Mouse (Mus musculus) kidney, postnatal 10 days (tissue): ENCODE measurements around the gene Steap2.

Experiments
- DNase-seq: peaks from one replicate; pipeline ENCODE4 v3.0.0; 2021; ENCODE audit warnings: mixed read lengths

Gene Steap2

DNA sequence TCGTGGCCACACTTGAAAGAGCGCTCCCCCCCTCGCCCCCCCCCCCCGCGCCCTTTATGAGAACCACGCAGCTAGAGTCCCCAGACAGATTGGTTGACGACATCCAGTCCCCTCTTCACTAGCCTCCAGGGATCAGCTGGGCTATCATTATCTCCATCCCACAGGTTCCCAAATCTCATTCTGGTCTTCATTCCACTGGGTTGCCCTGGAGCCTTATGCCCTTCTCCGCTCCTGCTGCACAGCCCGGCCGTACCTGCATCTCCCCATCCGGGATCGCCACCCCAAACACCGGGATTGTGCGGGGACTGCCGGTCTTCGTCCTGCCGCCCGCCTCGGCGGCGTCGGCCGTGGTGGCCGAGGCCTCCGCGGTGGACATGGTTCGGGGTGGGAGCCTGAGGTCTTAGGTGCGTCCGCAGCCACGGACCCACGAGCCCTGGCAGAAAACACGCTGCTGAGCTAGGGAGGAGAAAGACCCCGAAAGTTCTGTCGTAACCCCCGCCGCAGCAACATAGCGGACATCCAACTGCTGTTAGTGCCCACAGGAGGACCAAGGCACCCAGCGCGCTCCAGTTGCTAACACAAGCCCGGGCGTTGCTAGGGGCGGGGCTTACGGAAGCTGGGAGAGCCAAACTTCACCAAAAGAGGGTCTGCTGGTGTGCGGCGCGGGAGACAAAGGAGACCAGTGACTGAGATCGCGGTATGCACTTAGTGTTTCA is 30.6 kb downstream of the Steap2 start, which contains the start of gene Cfap69:
Gene Cfap69 (minus strand): TSS at position 585 of the 716 bp plus-strand sequence.
- DNase-seq = peak; percentile 91

DNA sequence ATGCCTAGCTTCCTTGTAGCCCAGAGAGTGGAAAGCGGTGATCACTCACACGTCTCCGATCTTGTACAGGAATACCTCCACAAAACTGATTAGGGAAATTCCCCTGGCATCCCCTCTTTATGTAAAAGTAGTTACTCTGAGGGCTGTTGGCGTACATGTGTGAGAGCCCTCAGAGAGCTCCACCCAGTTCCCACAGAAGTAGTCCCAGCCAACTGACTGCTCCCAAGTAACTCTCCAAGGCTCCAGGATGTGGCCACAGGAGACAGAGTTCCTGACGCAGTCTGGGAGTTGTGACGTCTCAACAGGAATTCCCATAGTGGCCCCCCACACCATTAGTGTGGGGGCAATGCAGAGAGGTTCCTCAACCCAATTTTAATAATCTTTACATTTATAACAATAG is 31.3 kb downstream of the Steap2 start:
- no peak for DNase-seq

GRCm38 (mm10) chr5:5658680-5659079 is 35.7 kb downstream of the Steap2 start:
- DNase-seq = no peak

DNA sequence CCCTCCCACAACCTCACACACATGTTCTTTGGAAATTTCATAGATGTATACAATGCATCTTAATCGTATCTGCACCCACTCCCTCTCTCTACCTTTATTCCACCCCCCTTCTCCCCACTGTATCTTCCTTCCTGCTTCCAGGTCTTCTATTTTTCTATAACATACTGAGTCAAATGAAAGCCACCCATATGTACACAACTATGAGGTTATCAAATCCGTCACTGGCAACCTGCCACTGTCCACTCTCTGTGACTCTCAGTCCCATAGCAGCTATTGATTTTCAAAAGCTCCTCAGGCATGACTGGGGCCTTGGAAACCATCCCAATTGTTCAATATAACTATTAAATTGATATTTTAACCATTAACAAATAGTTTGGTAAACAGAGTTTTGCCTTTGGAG is 36.4 kb downstream of the Steap2 start:
- DNase-seq = no peak

DNA sequence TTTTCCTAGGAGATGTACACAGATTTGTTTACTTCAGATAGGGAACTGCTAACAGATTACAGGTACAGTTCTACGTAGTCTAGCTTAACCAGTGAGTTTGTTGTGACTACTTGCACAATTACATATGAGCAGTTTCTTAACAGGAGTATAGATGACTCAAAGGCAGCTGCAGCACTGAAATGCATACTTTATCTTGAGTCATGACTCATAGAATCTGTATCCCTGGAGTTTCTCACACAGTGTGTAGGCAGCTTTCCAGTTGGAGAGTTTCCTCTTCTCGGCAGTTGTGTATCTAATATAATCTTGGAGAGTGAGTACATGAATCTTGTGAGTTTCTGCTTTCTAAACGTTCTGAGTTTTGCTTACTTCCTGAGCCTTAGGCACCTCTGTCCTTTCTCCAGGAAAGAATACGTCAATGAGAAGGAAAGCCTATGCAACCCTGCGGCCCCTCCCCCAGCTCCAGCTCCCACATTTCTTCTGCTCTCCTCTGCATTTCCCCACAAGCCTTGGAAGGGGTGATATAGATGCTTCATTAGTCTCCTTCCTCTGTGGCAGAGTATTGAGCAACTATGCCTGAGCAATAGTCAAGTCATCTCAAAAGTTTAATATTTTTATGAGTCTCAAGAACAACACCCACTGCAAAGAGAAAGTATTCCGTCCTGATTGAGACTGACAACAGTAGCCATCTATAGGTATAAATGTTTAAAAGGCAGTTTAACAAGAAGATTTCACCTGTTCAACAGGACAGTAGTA is 45.4 kb downstream of the Steap2 start:
- DNase-seq = no peak

GRCm38 (mm10) chr5:5646173-5646572 is 48.2 kb downstream of the Steap2 start:
- no peak for DNase-seq

DNA sequence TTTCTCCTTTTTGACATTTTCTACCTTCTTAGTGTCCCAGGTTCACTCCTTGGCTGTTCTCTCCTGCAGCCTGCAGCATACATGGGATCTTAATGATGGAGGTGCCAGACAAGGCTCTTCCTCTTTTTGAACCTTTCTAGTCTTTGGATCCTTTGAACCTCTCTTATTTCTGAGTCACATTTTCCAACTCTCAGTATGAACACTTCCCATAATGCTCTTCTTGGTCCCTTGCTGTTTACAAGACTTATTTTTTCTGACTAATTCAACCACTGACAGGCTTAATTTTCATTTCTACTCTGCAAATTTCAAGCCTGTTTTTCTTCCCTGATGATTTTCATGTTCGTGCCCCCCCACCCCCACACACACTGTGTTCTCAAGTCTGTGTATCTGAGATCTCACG is 55.9 kb downstream of the Steap2 start:
- no peak for DNase-seq

- DNase-seq = no peak
Measured at GRCm38 (mm10) chr5:5625491-5625890, 68.9 kb downstream of the Steap2 start.

DNA sequence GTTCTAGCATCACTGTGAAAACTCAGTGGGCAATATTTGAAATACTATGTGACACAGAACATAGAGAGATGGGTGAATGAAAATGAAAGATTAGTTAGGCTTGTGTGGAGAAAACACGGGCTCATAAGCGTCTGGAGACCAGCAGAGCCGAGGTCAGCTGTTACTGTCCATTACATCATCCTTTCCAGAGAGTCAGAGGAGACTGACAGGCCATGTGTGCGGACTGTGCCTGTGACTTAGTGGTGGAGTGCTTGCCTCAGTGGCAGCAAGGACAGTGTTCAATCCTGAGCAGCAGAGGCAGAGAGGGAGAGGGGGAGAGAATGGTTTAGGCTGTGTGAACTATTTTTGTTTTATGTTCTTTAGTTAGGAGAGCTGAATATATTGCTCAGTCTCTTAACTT is 76.0 kb downstream of the Steap2 start:
- DNase-seq = no peak
